Mouse (Mus musculus): ENCODE data around the gene Tmem121b.

The Tmem121b gene

DNA sequence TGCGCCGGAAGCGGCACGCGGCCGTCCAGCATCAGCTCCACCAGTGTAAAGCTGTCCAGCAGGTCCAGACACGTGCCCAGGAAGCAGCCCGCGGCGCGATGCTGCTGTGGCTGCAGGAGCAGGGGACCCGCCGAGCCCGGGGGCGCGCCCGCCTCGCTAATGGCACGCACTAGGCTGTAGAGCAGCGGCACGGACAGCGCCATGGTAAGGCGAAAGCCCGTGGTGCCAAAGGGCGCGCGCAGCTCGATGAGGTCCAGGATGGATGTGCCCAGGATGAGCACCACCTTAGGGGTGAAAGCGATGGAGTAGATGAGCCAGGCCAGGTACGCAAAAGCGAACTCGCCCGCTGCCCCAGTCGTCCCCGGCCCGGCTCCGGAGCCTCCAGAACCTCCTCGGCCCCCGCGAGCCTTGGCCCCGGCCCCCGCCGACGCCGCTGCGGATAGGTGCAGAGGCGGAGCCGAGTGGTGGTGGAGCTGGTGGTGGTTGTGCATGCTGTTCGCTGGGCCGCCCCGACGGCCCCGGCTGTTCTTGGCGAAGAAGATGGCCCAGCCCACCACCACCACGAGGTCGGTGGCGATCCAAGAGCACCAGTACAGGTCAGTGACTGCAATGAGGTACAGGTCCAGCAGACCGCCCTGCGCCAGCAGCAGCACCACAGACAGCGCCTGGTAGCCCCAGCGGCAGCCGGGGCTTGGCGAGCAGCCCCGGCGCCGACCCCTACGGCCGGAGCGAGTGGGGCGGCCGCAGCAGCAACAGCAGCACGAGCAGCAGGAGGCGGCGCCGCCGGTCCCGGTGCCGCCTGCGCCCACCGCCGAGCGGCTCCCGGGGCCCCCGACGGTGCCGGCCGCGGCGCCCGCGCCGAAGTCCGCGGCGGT lies 871 bp downstream of the Tmem121b start:
- DNase-seq (ENCODE audit: low spot score in 2 of 2): no peak

- DNase-seq (ENCODE audit: low spot score in 2 of 2): no peak
These were observed 1.6 kb downstream of the Tmem121b start for GRCm38 (mm10) chr6:120491862-120492498.

GRCm38 (mm10) chr6:120491064-120491463 lies 2.5 kb downstream of the Tmem121b start:
- no peak for DNase-seq (ENCODE audit: low spot score in 2 of 2)

GRCm38 (mm10) chr6:120489461-120489860 lies 4.1 kb downstream of the Tmem121b start:
- no peak for DNase-seq (ENCODE audit: low spot score in 2 of 2)

- no peak for DNase-seq (ENCODE audit: low spot score in 2 of 2)
These were observed 5.0 kb downstream of the Tmem121b start for GRCm38 (mm10) chr6:120488647-120489046.

DNA sequence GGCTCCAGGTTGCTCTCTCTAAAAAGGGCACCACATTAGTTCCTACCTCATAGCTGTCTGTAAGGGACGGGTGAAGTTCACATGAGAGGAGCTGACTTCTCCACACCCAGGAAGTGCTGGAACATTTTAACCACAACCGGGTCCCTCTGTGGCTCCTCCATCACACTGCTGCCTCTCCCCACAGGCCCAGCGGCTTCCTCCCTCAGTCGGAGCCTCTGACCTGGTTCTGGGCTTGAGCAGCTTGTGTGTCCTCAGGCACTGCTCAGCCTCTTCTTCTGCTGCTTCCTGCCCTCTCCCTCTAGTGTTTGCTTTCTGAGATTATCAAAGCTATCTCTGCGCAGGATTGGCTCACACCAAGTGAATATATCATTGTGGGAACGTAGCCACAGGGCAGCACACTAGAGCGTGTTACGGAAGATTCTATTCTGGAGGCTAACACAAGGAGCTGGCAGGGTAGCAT lies 7.5 kb downstream of the Tmem121b start:
- DNase-seq (ENCODE audit: low spot score in 2 of 2): no peak

DNA sequence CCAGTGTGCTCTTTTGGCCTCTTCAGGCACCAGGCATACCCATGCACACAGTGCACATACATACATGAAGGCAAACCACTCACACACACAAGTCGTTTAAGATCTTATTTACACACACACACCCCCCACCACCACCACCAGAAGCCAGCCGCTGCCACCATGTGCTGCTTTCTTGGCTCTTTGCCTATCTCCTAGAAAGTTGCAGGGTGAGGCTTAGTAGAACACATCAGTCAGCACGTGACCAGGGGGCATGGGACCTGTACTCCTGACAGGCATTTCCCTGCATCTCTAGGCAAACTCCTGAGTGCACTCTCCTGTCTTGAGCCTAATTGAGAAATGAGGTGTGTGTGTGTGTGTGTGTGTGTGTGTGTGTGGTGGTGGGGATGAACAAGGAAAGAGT lies 8.6 kb downstream of the Tmem121b start:
- DNase-seq (ENCODE audit: low spot score in 2 of 2): no peak

DNA sequence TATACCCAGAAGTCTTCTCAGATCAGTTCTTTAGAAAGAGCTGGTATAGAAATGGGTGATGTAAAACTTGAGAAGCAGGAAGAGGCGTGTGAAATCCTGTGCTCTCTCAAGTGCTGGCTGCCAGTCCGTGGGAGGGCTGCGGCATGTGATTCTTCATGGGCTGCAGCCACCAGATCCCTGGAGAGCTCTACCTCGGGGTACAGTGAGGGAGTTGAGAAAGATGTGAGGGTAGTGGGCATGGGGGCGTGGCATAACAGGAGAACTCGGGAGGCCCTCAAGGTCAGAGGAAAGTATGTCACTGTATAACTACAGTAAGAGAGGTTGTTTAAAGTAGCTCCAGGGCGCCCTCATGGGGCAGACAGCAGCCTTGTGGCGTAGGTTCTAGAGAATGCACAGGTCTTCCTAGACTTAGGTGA lies 10.4 kb downstream of the Tmem121b start:
- DNase-seq (ENCODE audit: low spot score in 2 of 2): no peak

GRCm38 (mm10) chr6:120482756-120483155 lies 10.9 kb downstream of the Tmem121b start:
- DNase-seq (ENCODE audit: low spot score in 2 of 2): no peak

- DNase-seq (ENCODE audit: low spot score in 2 of 2): no peak
These were observed 11.6 kb downstream of the Tmem121b start for GRCm38 (mm10) chr6:120482021-120482420.

- no peak for DNase-seq (ENCODE audit: low spot score in 2 of 2)
These were observed 12.1 kb downstream of the Tmem121b start for GRCm38 (mm10) chr6:120481538-120481937.

GRCm38 (mm10) chr6:120480361-120480760 lies 13.2 kb downstream of the Tmem121b start:
- no peak for DNase-seq (ENCODE audit: low spot score in 2 of 2)

GRCm38 (mm10) chr6:120479302-120479701 lies 14.3 kb downstream of the Tmem121b start:
- DNase-seq (ENCODE audit: low spot score in 2 of 2): no peak

GRCm38 (mm10) chr6:120475288-120475687 lies 18.3 kb downstream of the Tmem121b start:
- no peak for DNase-seq (ENCODE audit: low spot score in 2 of 2)

GRCm38 (mm10) chr6:120473427-120473826 lies 20.2 kb downstream of the Tmem121b start:
- no peak for DNase-seq (ENCODE audit: low spot score in 2 of 2)

GRCm38 (mm10) chr6:120472455-120473140 lies 21.0 kb downstream of the Tmem121b start:
- DNase-seq (ENCODE audit: low spot score in 2 of 2): no peak

DNA sequence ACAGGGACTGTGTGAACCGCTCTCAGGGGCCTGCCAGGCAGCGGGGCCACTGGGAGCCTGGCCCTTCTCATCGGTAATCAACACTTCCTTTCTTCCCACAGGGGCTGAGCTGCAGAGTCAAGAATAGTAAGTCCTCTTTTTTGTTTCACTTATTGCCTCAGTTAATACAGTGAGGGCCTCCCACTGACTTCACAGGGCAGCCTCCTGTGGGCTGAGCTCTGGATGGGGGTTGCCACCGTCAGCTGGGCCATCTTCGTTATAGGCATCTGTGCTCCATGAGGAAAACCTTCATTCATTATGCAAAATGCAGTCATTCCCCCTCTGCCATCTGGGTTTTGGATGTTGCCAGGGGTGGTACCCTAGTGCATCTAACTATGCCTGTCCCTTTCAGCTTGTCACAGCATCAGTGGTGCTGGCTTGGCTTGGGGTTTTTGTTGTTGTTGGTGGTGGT lies 21.6 kb downstream of the Tmem121b start:
- no peak for DNase-seq (ENCODE audit: low spot score in 2 of 2)

- no peak for DNase-seq (ENCODE audit: low spot score in 2 of 2)
These were observed 22.9 kb downstream of the Tmem121b start for GRCm38 (mm10) chr6:120470666-120471065.

- no peak for DNase-seq (ENCODE audit: low spot score in 2 of 2)
These were observed 23.8 kb downstream of the Tmem121b start for GRCm38 (mm10) chr6:120469770-120470169.

DNA sequence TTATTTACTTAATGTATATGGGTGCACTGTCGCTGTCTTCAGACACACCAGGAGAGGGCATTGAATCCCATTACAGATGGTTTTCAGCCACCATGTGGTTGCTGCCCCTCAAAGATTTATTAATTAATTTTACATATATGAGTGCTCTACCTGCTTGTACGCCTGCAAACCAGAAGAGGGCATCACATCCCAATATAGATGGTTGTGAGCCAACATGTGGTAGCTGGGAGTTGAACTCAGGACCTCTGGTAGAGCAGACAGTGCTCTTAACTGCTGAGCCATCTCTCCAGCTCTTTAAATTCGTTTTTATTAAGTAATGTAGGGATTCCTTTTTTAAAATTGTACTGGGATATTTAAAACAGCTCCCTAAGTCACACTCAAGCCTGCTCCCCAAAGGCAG lies 24.3 kb downstream of the Tmem121b start:
- no peak for DNase-seq (ENCODE audit: low spot score in 2 of 2)

DNA sequence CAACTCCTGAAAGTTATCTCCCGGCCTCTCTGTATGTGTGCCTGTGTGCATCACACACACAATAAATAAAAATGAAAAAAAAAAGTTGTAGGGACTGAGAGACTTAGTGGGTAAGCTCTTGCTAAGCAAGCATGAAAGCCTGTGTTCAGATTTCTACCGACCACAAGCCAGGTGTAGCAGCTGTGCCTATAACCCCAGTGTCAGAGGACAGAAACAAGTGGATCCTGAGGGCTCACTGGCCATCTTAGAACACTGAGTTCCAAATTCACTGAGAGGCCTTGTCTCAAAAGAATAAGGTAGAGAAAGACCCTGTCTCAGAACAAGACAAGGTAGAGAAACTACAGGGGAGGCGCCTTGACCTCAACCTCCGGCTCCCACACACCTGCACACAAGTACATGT lies 25.3 kb downstream of the Tmem121b start:
- no peak for DNase-seq (ENCODE audit: low spot score in 2 of 2)

- no peak for DNase-seq (ENCODE audit: low spot score in 2 of 2)
These were observed 26.8 kb downstream of the Tmem121b start for GRCm38 (mm10) chr6:120466609-120467329.
